Mouse (Mus musculus): Measurements from ENCODE around the gene Rnase4. TPM values are rescaled to one million over a fixed set of nuclear protein-coding genes. Genes with fewer than 3 reads are reported as not detected.

Gene Rnase4
- polyA plus RNA-seq, 1 experiment: 0.03 TPM

GRCm38 (mm10) chr14:51085911-51086310, 5.0 kb upstream of the Rnase4 start:
- TF ChIP-seq GATA1 (IDR thresholded peaks at IDR 0.05; ENCODE audit: low read length) (no peak), TAL1 (IDR thresholded peaks at IDR 0.05; ENCODE audit: low read length) (no peak)
- no peak overlapping the region for H3K4me3 ChIP-seq (replicated peaks)
- peaks cover 32% of the 10 kb centered on the region for H3K27me3 ChIP-seq (ENCODE audit: control insufficient read depth)
- H3K4me1 ChIP-seq (ENCODE audit: control insufficient read depth): peaks cover 81% of the 10 kb centered on the region
- H3K36me3 ChIP-seq (ENCODE audit: control insufficient read depth): no peaks in the 10 kb centered on the region
- no peaks in the 10 kb centered on the region for H3K9me3 ChIP-seq (ENCODE audit: control insufficient read depth, low read length)

GRCm38 (mm10) chr14:51087762-51088161, 3.1 kb upstream of the Rnase4 start:
- peaks cover 27% of the 10 kb centered on the region for H3K27me3 ChIP-seq (ENCODE audit: control insufficient read depth)
- peaks cover 80% of the 10 kb centered on the region for H3K4me1 ChIP-seq (ENCODE audit: control insufficient read depth)
- peak overlapping the region; percentile 80 for H3K4me3 ChIP-seq (replicated peaks)
- TF ChIP-seq TAL1 (IDR thresholded peaks at IDR 0.05; ENCODE audit: low read length) (no peak), GATA1 (IDR thresholded peaks at IDR 0.05; ENCODE audit: low read length) (no peak)
- no peaks in the 10 kb centered on the region for H3K9me3 ChIP-seq (ENCODE audit: control insufficient read depth, low read length)
- no peaks in the 10 kb centered on the region for H3K36me3 ChIP-seq (ENCODE audit: control insufficient read depth)

- Histone ChIP-seq H3K4me1 (ENCODE audit: control insufficient read depth) (peaks cover 75% of the 10 kb centered on the region), H3K27me3 (ENCODE audit: control insufficient read depth) (peaks cover 22% of the 10 kb centered on the region), H3K9me3 (ENCODE audit: control insufficient read depth, low read length) (no peaks in the 10 kb centered on the region), H3K4me3 (replicated peaks) (peak overlapping the region; percentile 80), H3K36me3 (ENCODE audit: control insufficient read depth) (no peaks in the 10 kb centered on the region)
- TF ChIP-seq GATA1 (IDR thresholded peaks at IDR 0.05; ENCODE audit: low read length) (no peak), TAL1 (IDR thresholded peaks at IDR 0.05; ENCODE audit: low read length) (no peak)
These were observed 2.5 kb upstream of the Rnase4 start for GRCm38 (mm10) chr14:51088166-51088969.

GRCm38 (mm10) chr14:51088970-51089673, 1.8 kb upstream of the Rnase4 start:
- no peak for TF ChIP-seq TAL1 (IDR thresholded peaks at IDR 0.05; ENCODE audit: low read length)
- peak; percentile 78 for TF ChIP-seq GATA1 (IDR thresholded peaks at IDR 0.05; ENCODE audit: low read length)
- peak overlapping the region; percentile 80 for H3K4me3 ChIP-seq (replicated peaks)
- H3K4me1 ChIP-seq (ENCODE audit: control insufficient read depth): peaks cover 67% of the 10 kb centered on the region
- no peaks in the 10 kb centered on the region for H3K9me3 ChIP-seq (ENCODE audit: control insufficient read depth, low read length)
- H3K36me3 ChIP-seq (ENCODE audit: control insufficient read depth): no peaks in the 10 kb centered on the region
- H3K27me3 ChIP-seq (ENCODE audit: control insufficient read depth): peaks cover 14% of the 10 kb centered on the region

GRCm38 (mm10) chr14:51089674-51090076, 1.2 kb upstream of the Rnase4 start:
- TF ChIP-seq TAL1 (IDR thresholded peaks at IDR 0.05; ENCODE audit: low read length) (no peak), GATA1 (IDR thresholded peaks at IDR 0.05; ENCODE audit: low read length) (no peak)
- peaks cover 62% of the 10 kb centered on the region for H3K4me1 ChIP-seq (ENCODE audit: control insufficient read depth)
- H3K4me3 ChIP-seq (replicated peaks): peak overlapping the region; percentile 80

GRCm38 (mm10) chr14:51090077-51090781, 648 bp upstream of the Rnase4 start:
- Histone ChIP-seq H3K9me3 (ENCODE audit: control insufficient read depth, low read length) (no peaks in the 10 kb centered on the region), H3K27me3 (ENCODE audit: control insufficient read depth) (peaks cover 14% of the 10 kb centered on the region), H3K36me3 (ENCODE audit: control insufficient read depth) (no peaks in the 10 kb centered on the region), H3K4me3 (replicated peaks) (peak overlapping the region; percentile 80), H3K4me1 (ENCODE audit: control insufficient read depth) (peaks cover 56% of the 10 kb centered on the region)
- TF ChIP-seq GATA1 (IDR thresholded peaks at IDR 0.05; ENCODE audit: low read length) (no peak), TAL1 (IDR thresholded peaks at IDR 0.05; ENCODE audit: low read length) (no peak)

More at GRCm38 (mm10) chr14:51089674-51090076, 1.2 kb upstream of the Rnase4 start:
- Histone ChIP-seq H3K9me3 (ENCODE audit: control insufficient read depth, low read length) (no peaks in the 10 kb centered on the region), H3K27me3 (ENCODE audit: control insufficient read depth) (peaks cover 14% of the 10 kb centered on the region), H3K36me3 (ENCODE audit: control insufficient read depth) (no peaks in the 10 kb centered on the region)

- no peaks in the 10 kb centered on the region for H3K9me3 ChIP-seq (ENCODE audit: control insufficient read depth, low read length)
- H3K27me3 ChIP-seq (ENCODE audit: control insufficient read depth): peaks cover 14% of the 10 kb centered on the region
- H3K36me3 ChIP-seq (ENCODE audit: control insufficient read depth): no peaks in the 10 kb centered on the region
- TF ChIP-seq TAL1 (IDR thresholded peaks at IDR 0.05; ENCODE audit: low read length): no peak
- TF ChIP-seq GATA1 (IDR thresholded peaks at IDR 0.05; ENCODE audit: low read length): no peak
- H3K4me1 ChIP-seq (ENCODE audit: control insufficient read depth): peaks cover 38% of the 10 kb centered on the region
- no peak overlapping the region for H3K4me3 ChIP-seq (replicated peaks)
These were observed 1.3 kb downstream of the Rnase4 start for GRCm38 (mm10) chr14:51092073-51092620.

- H3K27me3 ChIP-seq (ENCODE audit: control insufficient read depth): peaks cover 14% of the 10 kb centered on the region
- H3K36me3 ChIP-seq (ENCODE audit: control insufficient read depth): no peaks in the 10 kb centered on the region
- no peak overlapping the region for H3K4me3 ChIP-seq (replicated peaks)
- TF ChIP-seq TAL1 (IDR thresholded peaks at IDR 0.05; ENCODE audit: low read length) (no peak), GATA1 (IDR thresholded peaks at IDR 0.05; ENCODE audit: low read length) (no peak)
- peaks cover 27% of the 10 kb centered on the region for H3K4me1 ChIP-seq (ENCODE audit: control insufficient read depth)
- H3K9me3 ChIP-seq (ENCODE audit: control insufficient read depth, low read length): no peaks in the 10 kb centered on the region
These were observed 2.6 kb downstream of the Rnase4 start for GRCm38 (mm10) chr14:51093496-51093895.

Measured in erythroblast, embryonic 14.5 days (primary cell).